In the genomic region with DNA sequence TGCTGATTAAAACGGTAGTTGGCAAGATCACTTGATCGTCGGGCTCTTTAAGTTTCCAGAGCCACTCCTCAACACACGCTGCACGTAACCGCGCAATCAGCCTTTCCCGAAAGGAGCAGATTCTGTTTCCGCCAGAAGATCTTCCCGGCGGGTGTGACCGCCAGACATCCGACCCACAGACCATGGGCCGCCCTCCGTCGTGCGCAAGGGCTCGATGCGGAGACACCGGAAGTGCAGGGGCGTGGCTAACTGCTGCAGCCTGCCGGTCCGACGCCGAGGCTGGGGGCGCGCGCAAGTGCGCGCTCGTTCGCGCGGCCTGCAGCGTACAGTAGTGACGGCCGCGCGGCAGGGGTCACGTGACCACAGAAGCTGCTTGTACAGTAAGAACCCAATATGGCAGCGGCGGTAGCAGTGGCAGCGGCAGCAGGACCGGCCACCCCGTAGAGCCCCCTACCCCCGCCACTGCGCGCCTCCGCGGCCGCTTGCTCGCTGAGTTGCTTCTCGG, we compare ENCODE assay signal across 8 mouse cellular contexts. TPM values are rescaled to one million over a fixed set of nuclear protein-coding genes. Genes with fewer than 3 reads are reported as not detected.
A peak's percentile ranks its signal among the peaks of the same experiment; 100 is the strongest.
DNase-seq lines count a peak whose midpoint lies in the region; ATAC-seq and TF ChIP-seq lines count a peak whose summit lies in the region.

A gene (plus strand): TSS at position 328 of the 505 bp plus-strand sequence.

- peak within 1 kb of the TSS; percentile 96 for H3K27ac ChIP-seq in forebrain, embryonic 12.5 days
- H3K27ac ChIP-seq in heart, postnatal 0 days (ENCODE audit: low read depth): peak within 1 kb of the TSS; percentile 99
- peak within 1 kb of the TSS; percentile 98 for H3K27ac ChIP-seq in liver, embryonic 16.5 days (ENCODE audit: low read length)
- H3K27ac ChIP-seq in neural tube, embryonic 13.5 days (replicated peaks): peak within 1 kb of the TSS; percentile 95
- peak within 1 kb of the TSS; percentile 100 for H3K27ac ChIP-seq in testis, adult 2 months (ENCODE audit: control insufficient read depth, insufficient read depth, low read depth, low read length)

- H3K4me2 ChIP-seq in forebrain, embryonic 12.5 days: peak within 1 kb of the TSS; percentile 65
- peak within 1 kb of the TSS; percentile 76 for H3K4me2 ChIP-seq in heart, postnatal 0 days (ENCODE audit: low read depth, low read length)
- peak within 1 kb of the TSS; percentile 90 for H3K4me2 ChIP-seq in liver, embryonic 16.5 days (ENCODE audit: low read depth, low read length)
- peak within 1 kb of the TSS; percentile 69 for H3K4me2 ChIP-seq in neural tube, embryonic 13.5 days

- TF ChIP-seq CTCF in E14TG2a.4 (conservative IDR thresholded peaks at IDR 0.05; ENCODE audit: low read length): no peak
- TF ChIP-seq CTCF in heart, postnatal 0 days (IDR thresholded peaks at IDR 0.05; ENCODE audit: low read depth): no peak
- no peak for TF ChIP-seq CTCF in testis, adult 2 months (IDR thresholded peaks at IDR 0.05; ENCODE audit: control insufficient read depth, insufficient read depth, insufficient replicate concordance, low read depth, low read length)

- H3K27me3 ChIP-seq in E14TG2a.4 (ENCODE audit: insufficient read depth, low read length): no peaks in the 10 kb centered on the region
- H3K27me3 ChIP-seq in forebrain, embryonic 12.5 days: no peaks in the 10 kb centered on the region
- no peaks in the 10 kb centered on the region for H3K27me3 ChIP-seq in heart, postnatal 0 days (ENCODE audit: control insufficient read depth, insufficient read depth, low read length)
- H3K27me3 ChIP-seq in liver, embryonic 16.5 days (ENCODE audit: control insufficient read depth, insufficient read depth, low read depth, low read length): no peaks in the 10 kb centered on the region
- no peaks in the 10 kb centered on the region for H3K27me3 ChIP-seq in neural tube, embryonic 13.5 days
- no peaks in the 10 kb centered on the region for H3K27me3 ChIP-seq in testis, adult 2 months (ENCODE audit: control insufficient read depth, insufficient read depth, low read length)

- 0 out of 2 replicates have a peak, but pooled peaks have one; percentile 67 for TF ChIP-seq EP300 in heart, postnatal 0 days (IDR thresholded peaks at IDR 0.05; ENCODE audit: low read depth)

- DNase-seq in c-Kit-positive CD71-positive TER-119-positive erythroid progenitor cells, embryonic 14.5 days (ENCODE audit: low spot score): peak; percentile 98
- DNase-seq in heart, postnatal 0 days (ENCODE audit: low spot score): peak; percentile 98
- peak; percentile 100 for DNase-seq in kidney, postnatal 4 days

- no peaks in the 10 kb centered on the region for H3K9me3 ChIP-seq in E14TG2a.4 (ENCODE audit: low read length)
- no peaks in the 10 kb centered on the region for H3K9me3 ChIP-seq in forebrain, embryonic 12.5 days
- no peaks in the 10 kb centered on the region for H3K9me3 ChIP-seq in heart, postnatal 0 days (replicated peaks; ENCODE audit: control insufficient read depth, low read length)
- no peaks in the 10 kb centered on the region for H3K9me3 ChIP-seq in liver, embryonic 16.5 days (replicated peaks; ENCODE audit: control insufficient read depth, low read length)
- no peaks in the 10 kb centered on the region for H3K9me3 ChIP-seq in neural tube, embryonic 13.5 days

- TF ChIP-seq POLR2A in testis, adult 2 months (IDR thresholded peaks at IDR 0.05; ENCODE audit: control insufficient read depth, low read depth, low read length): peak; percentile 92; the same call in 1 of the 2 replicates

- peak; percentile 96 for ATAC-seq in forebrain, embryonic 12.5 days (ENCODE audit: low FRiP score)
- peak; percentile 95 for ATAC-seq in heart, postnatal 0 days (ENCODE audit: insufficient read depth, low read depth)
- ATAC-seq in liver, embryonic 16.5 days (ENCODE audit: low read depth): peak; percentile 94
- peak; percentile 95 for ATAC-seq in neural tube, embryonic 13.5 days (ENCODE audit: low read depth)

- peaks cover 68% of the 10 kb centered on the region for H3K4me1 ChIP-seq in E14TG2a.4 (replicated peaks; ENCODE audit: low read depth, low read length)
- peaks cover 14% of the 10 kb centered on the region for H3K4me1 ChIP-seq in forebrain, embryonic 12.5 days
- peaks cover 17% of the 10 kb centered on the region for H3K4me1 ChIP-seq in heart, postnatal 0 days (ENCODE audit: control insufficient read depth, insufficient read depth)
- H3K4me1 ChIP-seq in liver, embryonic 16.5 days (ENCODE audit: control insufficient read depth, low read depth, low read length): peaks cover 26% of the 10 kb centered on the region
- peaks cover 29% of the 10 kb centered on the region for H3K4me1 ChIP-seq in neural tube, embryonic 13.5 days (replicated peaks)
- no peaks in the 10 kb centered on the region; the same call in none of the 2 replicates for H3K4me1 ChIP-seq in testis, adult 2 months (ENCODE audit: control insufficient read depth, insufficient read depth, low read length)

- WGBS in forebrain, embryonic 12.5 days: under 1% methylated on average over 53 of the region's 53 CpGs
- WGBS in heart, postnatal 0 days: under 1% methylated on average over 52 of the region's 53 CpGs
- WGBS in liver, embryonic 16.5 days (ENCODE audit: insufficient replicate concordance): under 1% methylated on average over 48 of the region's 53 CpGs
- under 1% methylated on average over 53 of the region's 53 CpGs for WGBS in neural tube, embryonic 13.5 days

- peak within 1 kb of the TSS; percentile 89 for H3K9ac ChIP-seq in forebrain, embryonic 12.5 days
- peak within 1 kb of the TSS; percentile 92 for H3K9ac ChIP-seq in heart, postnatal 0 days (replicated peaks; ENCODE audit: low read depth, low read length)
- peak within 1 kb of the TSS; percentile 99 for H3K9ac ChIP-seq in liver, embryonic 16.5 days (ENCODE audit: low read depth, low read length)
- H3K9ac ChIP-seq in neural tube, embryonic 13.5 days: peak within 1 kb of the TSS; percentile 91

- peak within 1 kb of the TSS; percentile 99 for H3K4me3 ChIP-seq in E14TG2a.4 (replicated peaks; ENCODE audit: low read length)
- peak within 1 kb of the TSS; percentile 93 for H3K4me3 ChIP-seq in forebrain, embryonic 12.5 days (replicated peaks)
- H3K4me3 ChIP-seq in heart, postnatal 0 days (ENCODE audit: low read depth, low read length): peak within 1 kb of the TSS; percentile 89
- H3K4me3 ChIP-seq in liver, embryonic 16.5 days (ENCODE audit: low read depth, low read length): peak within 1 kb of the TSS; percentile 98
- peak within 1 kb of the TSS; percentile 96 for H3K4me3 ChIP-seq in neural tube, embryonic 13.5 days
- H3K4me3 ChIP-seq in testis, adult 2 months (ENCODE audit: control insufficient read depth, low read depth, low read length): peak within 1 kb of the TSS; percentile 98

- peaks cover 50% of the 10 kb centered on the region for H3K36me3 ChIP-seq in E14TG2a.4 (ENCODE audit: insufficient read depth, low read length)
- peaks cover 12% of the 10 kb centered on the region; the same call in 1 of the 2 replicates for H3K36me3 ChIP-seq in forebrain, embryonic 12.5 days (replicated peaks)
- H3K36me3 ChIP-seq in heart, postnatal 0 days (replicated peaks; ENCODE audit: control insufficient read depth, insufficient read depth, low read length): no peaks in the 10 kb centered on the region
- H3K36me3 ChIP-seq in liver, embryonic 16.5 days (ENCODE audit: control insufficient read depth, insufficient read depth): no peaks in the 10 kb centered on the region
- H3K36me3 ChIP-seq in neural tube, embryonic 13.5 days: peaks cover 14% of the 10 kb centered on the region
- H3K36me3 ChIP-seq in testis, adult 2 months (ENCODE audit: control insufficient read depth, insufficient read depth, low read length): no peaks in the 10 kb centered on the region; the same call in 1 of the 2 replicates

RNA-seq across cellular contexts. Expression of the gene that starts here (rescaled TPM):
- polyA plus RNA-seq in forebrain, embryonic 12.5 days (2016; fragmentation: Nextera tagmentation; extraction: Ambion mirVana): 19.6 and 20.7 TPM in 2 replicates
- 16.1 and 17.5 TPM in 2 replicates for total RNA-seq in heart, postnatal 0 days (2014; rRNA removed; ENCODE audit: low replicate concordance)
- 8.6 and 9.5 TPM in 2 replicates for polyA plus RNA-seq in heart, postnatal 0 days (2015; fragmentation: Nextera tagmentation; extraction: Ambion mirVana)
- polyA plus RNA-seq in liver, embryonic 16.5 days (2015; fragmentation: Nextera tagmentation; extraction: Ambion mirVana): 8.7 and 10.3 TPM in 2 replicates
- polyA plus RNA-seq in neural tube, embryonic 13.5 days (2015; fragmentation: Nextera tagmentation; extraction: Ambion mirVana): 12.9 and 13.4 TPM in 2 replicates
- polyA plus RNA-seq in testis, adult 2 months (2012; rRNA removed): 10.4 and 10.9 TPM in 2 replicates

Comparison
In these comparisons a context has a peak if more than half of its experiments do, and no peak if none do; other contexts are left out.
1. Peak in every context shown above with its lines: DNase-seq, ATAC-seq, H3K4me3 ChIP-seq and H3K27ac ChIP-seq.